Mouse (Mus musculus) myocyte (in vitro differentiated cells): ENCODE results near the gene Podn. TPM values are rescaled to one million over a fixed set of nuclear protein-coding genes. Genes with fewer than 3 reads are reported as not detected.

ENCODE experiments used
- H3K27me3 ChIP-seq: one replicate; pipeline ENCODE4 v1.6.1; 2011; ENCODE audit not compliant: control insufficient read depth, insufficient read depth, insufficient read length
- H3K36me3 ChIP-seq: one replicate; pipeline ENCODE4 v1.6.1; 2011; ENCODE audit not compliant: control insufficient read depth, insufficient read depth
- H3K4me2 ChIP-seq: one replicate; pipeline ENCODE4 v1.6.1; 2011; ENCODE audit warnings: low read depth, control low read depth
- H3K4me3 ChIP-seq: one replicate; pipeline ENCODE4 v1.5.1; 2011; ENCODE audit warnings: mild to moderate bottlenecking, control low read depth, moderate library complexity
- H3K79me2 ChIP-seq: one replicate; pipeline ENCODE4 v1.6.1; 2011; ENCODE audit not compliant: control insufficient read depth, insufficient read depth
- H3ac ChIP-seq: one replicate; pipeline ENCODE4 v1.6.1; 2011; ENCODE audit not compliant: control insufficient read depth, insufficient read length
- CEBPB ChIP-seq: IDR thresholded peaks from 2 replicates; pipeline ENCODE4 v1.6.1; 2011; ENCODE audit warnings: mild to moderate bottlenecking, moderate library complexity; ENCODE audit not compliant: poor library complexity, insufficient read depth, severe bottlenecking
- E2F4 ChIP-seq: IDR thresholded peaks from one replicate; pipeline ENCODE4 v1.6.1; 2011; ENCODE audit warnings: mild to moderate bottlenecking, control low read depth, moderate library complexity; ENCODE audit not compliant: insufficient read depth
- MAX ChIP-seq: IDR thresholded peaks from one replicate; pipeline ENCODE4 v1.6.1; 2011; ENCODE audit warnings: low read depth, mild to moderate bottlenecking, control low read depth
- MYOD1 ChIP-seq, 3 experiments: IDR thresholded peaks; one replicate each; pipeline ENCODE4 v1.6.1; 2011; ENCODE audit warnings: control low read depth in 2 of 3, low read depth in 2 of 3, mild to moderate bottlenecking in 2 of 3, moderate library complexity in 1 of 3; ENCODE audit not compliant: insufficient read length in 2 of 3, control insufficient read depth in 1 of 3
- MYOG ChIP-seq, 3 experiments: IDR thresholded peaks; one replicate each; pipeline ENCODE4 v1.6.1; 2011; ENCODE audit warnings: control low read depth in 2 of 3, low read depth in 2 of 3, mild to moderate bottlenecking in 2 of 3; ENCODE audit not compliant: insufficient read length in 2 of 3, control insufficient read depth in 1 of 3, insufficient read depth in 1 of 3
- POLR2A ChIP-seq: IDR thresholded peaks from one replicate; pipeline ENCODE4 v1.6.1; 2011; ENCODE audit warnings: low read depth, mild to moderate bottlenecking, control low read depth, moderate library complexity; ENCODE audit not compliant: insufficient read length
- POLR2AphosphoS2 ChIP-seq: IDR thresholded peaks from one replicate; pipeline ENCODE4 v1.6.1; 2011; ENCODE audit warnings: low read depth, control low read depth; ENCODE audit not compliant: insufficient read length
- REST ChIP-seq: IDR thresholded peaks from one replicate; pipeline ENCODE4 v1.6.1; 2011; ENCODE audit warnings: mild to moderate bottlenecking, control low read depth, moderate library complexity; ENCODE audit not compliant: insufficient read depth, insufficient read length
- SRF ChIP-seq: IDR thresholded peaks from one replicate; pipeline ENCODE4 v1.6.1; 2011; ENCODE audit warnings: low read depth; ENCODE audit not compliant: control insufficient read depth, insufficient read length
- TCF12 ChIP-seq: IDR thresholded peaks from one replicate; pipeline ENCODE4 v1.6.1; 2011; ENCODE audit warnings: mild to moderate bottlenecking, control low read depth; ENCODE audit not compliant: poor library complexity, insufficient read depth, severe bottlenecking
- TCF3 ChIP-seq: IDR thresholded peaks from one replicate; pipeline ENCODE4 v1.6.1; 2011; ENCODE audit warnings: low read depth, control low read depth; ENCODE audit not compliant: insufficient read length
- USF1 ChIP-seq: IDR thresholded peaks from one replicate; pipeline ENCODE4 v1.6.1; 2011; ENCODE audit warnings: low read depth, mild to moderate bottlenecking, control low read depth, moderate library complexity
- polyA plus RNA-seq: library from polyadenylated mRNA; unstranded; fragments of >200 nt; fragmentation: generic; extraction: Trizol; gene quantifications from one replicate; pipeline ENCODE4 v1.2.1, GENCODE M21; 2012; ENCODE audit warnings: missing spikeins

Podn gene
- polyA plus RNA-seq, 1 experiment = 0.10 TPM

DNA sequence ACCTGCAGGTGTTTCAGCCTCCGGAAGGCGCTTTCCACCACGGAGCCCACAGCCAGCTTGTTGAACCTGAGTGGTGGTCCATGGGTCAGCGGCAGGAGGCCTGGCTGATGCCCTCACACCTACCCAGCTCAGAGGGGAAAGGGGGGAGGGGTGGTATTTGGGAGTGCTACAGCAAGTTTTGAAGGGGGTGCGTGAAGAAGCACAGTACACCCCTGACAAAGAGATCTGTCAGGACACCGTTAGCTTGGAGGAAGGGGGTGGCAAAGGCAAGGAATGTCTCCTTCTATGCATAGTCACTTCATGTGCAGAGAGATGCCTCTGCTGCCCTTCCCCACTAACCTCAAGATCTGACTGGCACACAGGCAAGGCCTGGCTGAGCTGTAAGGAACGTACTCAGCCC, 78.4 kb downstream of the Podn start:
- TF ChIP-seq E2F4 (no peak), REST (no peak), CEBPB (no peak), MAX (no peak), TCF12 (no peak), MYOD1 (IDR thresholded peaks at IDR 0.05; ENCODE audit: control insufficient read depth in 1 of 3, insufficient read length in 2 of 3, low read depth in 2 of 3) (no peak), SRF (no peak), MYOG (IDR thresholded peaks at IDR 0.05; ENCODE audit: control insufficient read depth in 1 of 3, insufficient read depth in 1 of 3, insufficient read length in 2 of 3, low read depth in 2 of 3) (no peak), POLR2A (no peak), USF1 (no peak), POLR2AphosphoS2 (no peak), TCF3 (no peak)
- H3K36me3 ChIP-seq = no peaks in the 10 kb centered on the region
- H3K4me2 ChIP-seq = no peak overlapping the region
- no peaks in the 10 kb centered on the region for H3K79me2 ChIP-seq
- no peak overlapping the region for H3K4me3 ChIP-seq
- H3K27me3 ChIP-seq = no peaks in the 10 kb centered on the region
- H3ac ChIP-seq = no peak overlapping the region

DNA sequence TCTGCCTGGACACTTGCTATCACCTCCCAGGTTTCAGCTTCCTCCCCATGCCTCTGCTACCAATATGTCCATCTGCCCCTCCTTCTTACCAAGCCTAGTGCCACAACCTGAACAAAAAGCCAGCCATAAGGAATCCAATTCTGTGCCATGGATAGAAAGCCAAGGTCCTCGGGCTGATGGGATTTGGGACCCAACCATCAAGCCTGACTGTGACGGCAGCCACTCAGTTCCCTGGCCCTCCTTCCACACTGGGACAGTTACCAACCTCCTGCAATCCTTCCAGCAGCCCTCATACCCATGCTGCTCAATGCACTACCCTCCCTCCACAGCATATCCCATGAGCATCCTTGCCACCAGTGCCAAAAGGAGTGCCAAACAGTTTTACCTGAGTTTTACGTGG, 79.9 kb downstream of the Podn start:
- Histone ChIP-seq H3ac (no peak overlapping the region), H3K4me3 (no peak overlapping the region), H3K4me2 (no peak overlapping the region), H3K36me3 (no peaks in the 10 kb centered on the region), H3K79me2 (no peaks in the 10 kb centered on the region), H3K27me3 (no peaks in the 10 kb centered on the region)
- TF ChIP-seq E2F4 (no peak), MYOG (IDR thresholded peaks at IDR 0.05; ENCODE audit: control insufficient read depth in 1 of 3, insufficient read depth in 1 of 3, insufficient read length in 2 of 3, low read depth in 2 of 3) (no peak), USF1 (no peak), POLR2A (no peak), MAX (no peak), TCF3 (no peak), POLR2AphosphoS2 (no peak), CEBPB (no peak), MYOD1 (IDR thresholded peaks at IDR 0.05; ENCODE audit: control insufficient read depth in 1 of 3, insufficient read length in 2 of 3, low read depth in 2 of 3) (no peak), REST (no peak), TCF12 (no peak)

DNA sequence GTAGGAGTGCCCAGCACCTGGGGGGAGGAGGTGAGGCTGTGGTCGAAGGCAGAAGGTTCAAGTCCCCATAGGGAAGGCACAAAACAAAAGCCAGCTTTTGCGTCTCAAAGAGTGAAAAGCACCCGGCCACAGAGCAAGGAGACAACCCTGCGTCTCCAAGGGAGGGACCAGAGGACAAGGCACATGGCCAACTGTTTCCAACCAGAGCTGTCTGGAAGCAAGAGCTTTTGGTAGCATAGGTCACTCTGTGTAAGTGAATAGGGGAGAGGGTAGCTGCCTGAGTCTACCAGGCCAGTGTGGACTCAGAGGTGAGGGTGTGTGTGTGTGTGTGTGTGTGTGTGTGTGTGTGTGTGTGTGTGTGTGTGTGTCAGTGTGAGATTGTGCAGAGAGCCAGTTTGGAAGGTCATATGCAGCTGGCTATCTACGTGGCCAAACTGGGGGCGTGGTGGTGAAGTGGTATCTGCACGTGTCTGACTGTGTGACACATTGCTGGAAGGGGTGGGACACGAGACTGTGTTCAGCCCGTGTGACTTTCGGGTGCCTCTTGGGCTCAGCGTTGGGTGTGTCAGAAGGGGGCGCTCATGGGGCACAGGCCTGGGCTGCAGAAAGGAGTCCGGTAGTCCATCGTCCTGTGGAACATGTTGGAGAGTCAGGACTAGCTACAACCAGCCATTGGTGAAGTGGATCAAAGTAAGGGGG, 81.0 kb downstream of the Podn start:
- Histone ChIP-seq H3ac (no peak overlapping the region), H3K79me2 (no peaks in the 10 kb centered on the region), H3K4me2 (no peak overlapping the region), H3K4me3 (no peak overlapping the region), H3K27me3 (no peaks in the 10 kb centered on the region), H3K36me3 (no peaks in the 10 kb centered on the region)
- TF ChIP-seq POLR2A = no peak
- TF ChIP-seq POLR2AphosphoS2 = no peak
- TF ChIP-seq MYOG (IDR thresholded peaks at IDR 0.05; ENCODE audit: control insufficient read depth in 1 of 3, insufficient read depth in 1 of 3, insufficient read length in 2 of 3, low read depth in 2 of 3) = peak in 1 of 3 experiments; percentile 65
- no peak for TF ChIP-seq CEBPB
- TF ChIP-seq TCF3 = no peak
- peak in 1 of 3 experiments; percentile 14 for TF ChIP-seq MYOD1 (IDR thresholded peaks at IDR 0.05; ENCODE audit: control insufficient read depth in 1 of 3, insufficient read length in 2 of 3, low read depth in 2 of 3)

DNA sequence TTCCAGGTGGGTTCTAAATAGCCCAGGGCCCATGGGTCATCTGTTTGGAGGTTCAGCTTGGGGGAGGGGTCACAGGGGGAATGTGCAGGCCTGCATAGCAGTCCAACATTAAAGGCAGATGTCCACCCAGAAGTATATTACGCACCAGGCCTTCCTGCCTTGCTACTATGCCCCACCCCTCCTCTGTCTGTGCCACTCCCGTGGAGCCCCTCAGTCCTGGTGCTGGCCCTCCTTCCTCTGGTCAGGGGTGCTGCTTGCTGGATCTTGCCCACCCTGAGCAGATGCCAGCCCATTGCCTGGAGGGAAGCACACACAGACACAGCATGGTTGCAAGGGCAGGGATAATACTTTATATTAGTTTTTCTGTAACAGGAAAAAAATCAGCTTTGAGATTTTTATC, 81.8 kb downstream of the Podn start:
- Histone ChIP-seq H3ac (no peak overlapping the region), H3K36me3 (no peaks in the 10 kb centered on the region), H3K4me3 (no peak overlapping the region), H3K4me2 (no peak overlapping the region), H3K79me2 (no peaks in the 10 kb centered on the region), H3K27me3 (no peaks in the 10 kb centered on the region)
- TF ChIP-seq MYOG (IDR thresholded peaks at IDR 0.05; ENCODE audit: control insufficient read depth in 1 of 3, insufficient read depth in 1 of 3, insufficient read length in 2 of 3, low read depth in 2 of 3) (no peak), CEBPB (no peak), SRF (no peak), MAX (no peak), REST (no peak), E2F4 (no peak), POLR2AphosphoS2 (no peak), POLR2A (no peak), MYOD1 (IDR thresholded peaks at IDR 0.05; ENCODE audit: control insufficient read depth in 1 of 3, insufficient read length in 2 of 3, low read depth in 2 of 3) (no peak), USF1 (no peak), TCF3 (no peak), TCF12 (no peak)

DNA sequence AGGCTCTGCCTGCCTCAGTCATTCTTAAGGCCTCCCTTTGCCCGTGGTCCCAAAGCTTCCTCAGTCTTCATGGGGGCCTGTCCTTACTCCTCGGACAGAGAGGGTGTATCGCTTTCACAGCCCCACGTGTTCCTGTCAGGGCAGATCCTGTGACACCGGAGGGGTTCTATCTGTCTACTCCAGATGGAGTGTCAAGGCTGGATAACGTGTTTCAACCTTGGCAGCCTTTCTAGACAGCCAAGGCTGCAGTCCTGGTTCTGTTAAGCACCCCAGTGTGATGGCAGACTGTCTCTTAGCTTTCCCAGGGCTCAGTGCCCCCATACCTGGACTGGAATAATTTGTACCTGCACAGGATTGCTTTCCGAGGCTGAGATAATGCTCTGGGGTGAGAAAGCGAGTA, 87.7 kb downstream of the Podn start:
- no peak overlapping the region for H3K4me3 ChIP-seq
- TF ChIP-seq TCF3 (no peak), MAX (no peak), SRF (no peak), REST (no peak), CEBPB (no peak), E2F4 (no peak), POLR2A (no peak), MYOG (IDR thresholded peaks at IDR 0.05; ENCODE audit: control insufficient read depth in 1 of 3, insufficient read depth in 1 of 3, insufficient read length in 2 of 3, low read depth in 2 of 3) (no peak), POLR2AphosphoS2 (no peak), MYOD1 (IDR thresholded peaks at IDR 0.05; ENCODE audit: control insufficient read depth in 1 of 3, insufficient read length in 2 of 3, low read depth in 2 of 3) (no peak), USF1 (no peak), TCF12 (no peak)
- H3K79me2 ChIP-seq = no peaks in the 10 kb centered on the region
- no peak overlapping the region for H3ac ChIP-seq
- no peaks in the 10 kb centered on the region for H3K36me3 ChIP-seq
- peaks cover 37% of the 10 kb centered on the region for H3K27me3 ChIP-seq
- H3K4me2 ChIP-seq = no peak overlapping the region
